Mouse (Mus musculus) gastrocnemius, postnatal 14 days (tissue): ENCODE data around the gene Gm13272. TPM values are rescaled to one million over a fixed set of nuclear protein-coding genes. Genes with fewer than 3 reads are reported as not detected.

ENCODE experiments used
- total RNA-seq, 2 experiments: library from RNA; stranded (reverse); gene quantifications; 2 replicates each; pipeline ENCODE4 v1.2.3; 2021

Gm13272 gene
- total RNA-seq, 2 experiments from 2014 or later: not detected

Other genes with a start within 250 kb of the Gm13272 start
- not detected for gene Ifna15, start 221.6 kb upstream of the Gm13272 start, total RNA-seq
- gene Ifna14, start 208.1 kb upstream of the Gm13272 start, total RNA-seq: not detected
- gene Ifna9, start 187.5 kb upstream of the Gm13272 start, total RNA-seq: not detected
- gene Ifna12, start 176.5 kb upstream of the Gm13272 start, total RNA-seq: not detected
- not detected for gene C87499, start 145.4 kb upstream of the Gm13272 start, total RNA-seq
- not detected for gene Ifna13, start 135.4 kb upstream of the Gm13272 start, total RNA-seq
- not detected for gene Ifna16, start 102.9 kb upstream of the Gm13272 start, total RNA-seq
- gene Ifna2, start 95.9 kb upstream of the Gm13272 start, total RNA-seq: not detected
- gene Ifnab, start 88.5 kb upstream of the Gm13272 start, total RNA-seq: not detected
- gene Gm26566, start 58.0 kb upstream of the Gm13272 start, total RNA-seq: under 1 TPM in 1 of 2 experiments, not detected in 1; 0.41 TPM
- gene Klhl9, start 57.4 kb upstream of the Gm13272 start, total RNA-seq: 10 to 100 TPM; 51.0 to 57.1 TPM
- not detected for gene Gm13271, start 25.0 kb upstream of the Gm13272 start, total RNA-seq
- not detected for gene Gm13283, start 19.7 kb upstream of the Gm13272 start, total RNA-seq
- gene Gm13290, start 6.0 kb upstream of the Gm13272 start, total RNA-seq: not detected
- not detected for gene Gm13289, start 2.9 kb upstream of the Gm13272 start, total RNA-seq
- not detected for gene Ifnz, start 2.3 kb downstream of the Gm13272 start, total RNA-seq
- gene Gm13276, start 5.9 kb downstream of the Gm13272 start, total RNA-seq: not detected
- not detected for gene Gm13277, start 8.8 kb downstream of the Gm13272 start, total RNA-seq
- not detected for gene Gm13278, start 11.7 kb downstream of the Gm13272 start, total RNA-seq
- not detected for gene Gm13275, start 14.6 kb downstream of the Gm13272 start, total RNA-seq
- gene Gm13279, start 17.5 kb downstream of the Gm13272 start, total RNA-seq: not detected
- gene Gm13285, start 19.8 kb downstream of the Gm13272 start, total RNA-seq: not detected
- not detected for gene Gm13287, start 23.4 kb downstream of the Gm13272 start, total RNA-seq
- gene Gm13288, start 25.7 kb downstream of the Gm13272 start, total RNA-seq: not detected
- gene Ifna7, start 36.4 kb downstream of the Gm13272 start, total RNA-seq: not detected
- gene Ifna11, start 40.1 kb downstream of the Gm13272 start, total RNA-seq: not detected
- not detected for gene Ifna6, start 47.6 kb downstream of the Gm13272 start, total RNA-seq
- gene Ifna5, start 55.7 kb downstream of the Gm13272 start, total RNA-seq: not detected
- not detected for gene Ifna4, start 62.0 kb downstream of the Gm13272 start, total RNA-seq
- not detected for gene Ifna1, start 70.2 kb downstream of the Gm13272 start, total RNA-seq
- gene Ifne, start 100.4 kb downstream of the Gm13272 start, total RNA-seq: not detected